In genomic region chr10:77097890-77098200, GRCm38 (mm10) we compare ENCODE assay signal across 13 mouse cellular contexts.
DNase-seq lines count a peak whose midpoint lies in the region; ATAC-seq and TF ChIP-seq lines count a peak whose summit lies in the region.
"Had no signal": no experiment of that assay in that cellular context is flagged by ENCODE, and none has a peak within 500 bp of the region (broad histone marks: within the 10 kb centered on the region; RNA-seq: fewer than 3 reads in every experiment).

No protein-coding gene starts in this region.

- H3K27ac ChIP-seq in lung, embryonic 14.5 days (ENCODE audit: low read depth): peak overlapping the region; percentile 10
- peak overlapping the region; percentile 59 for H3K27ac ChIP-seq in heart, embryonic 15.5 days
- no peak overlapping the region for H3K27ac ChIP-seq in thymus, adult 2 months (ENCODE audit: control insufficient read depth, insufficient read depth, low read length)
- H3K27ac ChIP-seq: macrophage had no signal

- H3K27me3 ChIP-seq in lung, embryonic 14.5 days (ENCODE audit: insufficient read depth, low read length): no peaks in the 10 kb centered on the region
- H3K27me3 ChIP-seq in heart, embryonic 15.5 days: no peaks in the 10 kb centered on the region
- H3K27me3 ChIP-seq in thymus, adult 2 months (ENCODE audit: control insufficient read depth, insufficient read depth, low read length): no peaks in the 10 kb centered on the region

- DNase-seq in gastrocnemius, postnatal 25 days: peak; percentile 40
- DNase-seq in gastrocnemius, adult 8-10 months (ENCODE audit: low spot score in 2 of 2): no peak
- peak; percentile 45 for DNase-seq in lung, embryonic 14.5 days
- DNase-seq in lung, postnatal 36 days: no peak
- DNase-seq in skeletal muscle tissue, adult 2 months (ENCODE audit: low read depth, low spot score): peak; percentile 37
- DNase-seq in embryo, embryonic 11 days: no peak
- DNase-seq in thymus, adult 2 months: no peak
- DNase-seq: adrenal gland, postnatal 25 days; cerebellum, adult 9-10 months; gastrocnemius, postnatal 10 days had no signal

- peak; percentile 57; the same call in 1 of the 2 replicates for ATAC-seq in lung, embryonic 14.5 days (ENCODE audit: insufficient read depth)
- ATAC-seq in heart, embryonic 15.5 days (replicated peaks; ENCODE audit: insufficient number of reproducible peaks, insufficient read depth, low FRiP score, low read depth): peak; percentile 73

- H3K4me2 ChIP-seq in lung, embryonic 14.5 days: no peak overlapping the region
- H3K4me2 ChIP-seq in heart, embryonic 15.5 days: no peak overlapping the region

- no peak for TF ChIP-seq CTCF in lung, embryonic 14.5 days (IDR thresholded peaks at IDR 0.05; ENCODE audit: low read depth)
- no peak for TF ChIP-seq CTCF in thymus, adult 2 months (IDR thresholded peaks at IDR 0.05; ENCODE audit: borderline replicate concordance, control insufficient read depth, extremely low read depth, insufficient read depth, low read length, poor library complexity)

- H3K4me3 ChIP-seq in lung, embryonic 14.5 days (ENCODE audit: low read depth, low read length): no peak overlapping the region
- no peak overlapping the region for H3K4me3 ChIP-seq in heart, embryonic 15.5 days
- H3K4me3 ChIP-seq in thymus, adult 2 months (ENCODE audit: control insufficient read depth, insufficient read depth, low read length): no peak overlapping the region
- H3K4me3 ChIP-seq: erythroblast, embryonic 14.5 days had no signal

- H3K4me1 ChIP-seq in lung, embryonic 14.5 days (ENCODE audit: insufficient read depth): peaks cover 8% of the 10 kb centered on the region; the same call in 1 of the 2 replicates
- peaks cover 20% of the 10 kb centered on the region for H3K4me1 ChIP-seq in heart, embryonic 15.5 days (replicated peaks)
- H3K4me1 ChIP-seq in thymus, adult 2 months (replicated peaks; ENCODE audit: control insufficient read depth, insufficient read depth, low read length): no peaks in the 10 kb centered on the region

- TF ChIP-seq POLR2A in thymus, adult 2 months (IDR thresholded peaks at IDR 0.05; ENCODE audit: control insufficient read depth, extremely low read depth, insufficient read depth, low read length, poor library complexity): no peak

- H3K9me3 ChIP-seq in lung, embryonic 14.5 days (ENCODE audit: low read depth, low read length): peaks cover 7% of the 10 kb centered on the region; the same call in 1 of the 2 replicates
- H3K9me3 ChIP-seq in heart, embryonic 15.5 days (replicated peaks): no peaks in the 10 kb centered on the region

- H3K36me3 ChIP-seq in lung, embryonic 14.5 days (ENCODE audit: insufficient read depth): peaks cover 16% of the 10 kb centered on the region; the same call in 1 of the 2 replicates
- H3K36me3 ChIP-seq in heart, embryonic 15.5 days: peaks cover 6% of the 10 kb centered on the region; the same call in 1 of the 2 replicates
- H3K36me3 ChIP-seq in thymus, adult 2 months (ENCODE audit: control insufficient read depth, insufficient read depth, low read length): no peaks in the 10 kb centered on the region

- WGBS in lung, embryonic 14.5 days: 56% methylated on average over 4 of the region's 4 CpGs
- 42% methylated on average over 4 of the region's 4 CpGs for WGBS in heart, embryonic 15.5 days
- 91% methylated on average over 4 of the region's 4 CpGs for WGBS in thymus, adult 2 months

- no peak overlapping the region for H3K9ac ChIP-seq in lung, embryonic 14.5 days
- H3K9ac ChIP-seq in heart, embryonic 15.5 days: no peak overlapping the region

Comparison
In these comparisons a context has a peak if more than half of its experiments do, and no peak if none do; other contexts are left out.
1. DNase-seq: peak in gastrocnemius, postnatal 25 days (single experiment), lung, embryonic 14.5 days (single experiment) and skeletal muscle tissue, adult 2 months (single experiment); none in gastrocnemius, adult 8-10 months (0 of 2), lung, postnatal 36 days (single experiment), embryo, embryonic 11 days (single experiment) and thymus, adult 2 months (single experiment).